Mouse (Mus musculus): ENCODE measurements around the gene Rbfox1.

DNA sequence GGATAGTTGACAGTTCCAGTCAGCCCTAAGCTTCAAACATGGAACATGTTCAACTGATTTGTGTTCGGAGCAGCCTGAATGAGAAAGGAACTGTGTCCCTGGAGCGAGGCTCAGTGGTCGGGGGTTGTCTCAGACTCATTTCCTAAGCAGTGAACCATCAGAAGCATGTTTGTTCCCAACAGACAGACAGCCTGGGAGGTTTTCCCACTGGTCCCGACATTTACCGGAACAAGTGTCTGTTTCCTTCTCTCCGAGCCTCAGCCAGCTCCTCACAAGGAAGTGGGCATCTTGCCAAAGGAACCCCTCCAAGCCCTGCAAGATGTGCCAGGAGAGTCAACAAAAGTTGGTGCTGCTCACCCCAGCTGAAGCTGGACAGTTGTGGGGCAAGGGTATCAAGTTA lies 1022.4 kb downstream of the Rbfox1 start:
- no peak for TF ChIP-seq CTCF (IDR thresholded peaks at IDR 0.05; ENCODE audit: low read depth, low read length)
- no peak for TF ChIP-seq EP300 (IDR thresholded peaks at IDR 0.05; ENCODE audit: insufficient read depth, low read depth, low read length)
